Mouse (Mus musculus): ENCODE data around the gene Nmrk2. TPM values are rescaled to one million over a fixed set of nuclear protein-coding genes. Genes with fewer than 3 reads are reported as not detected.
"Not testable (repeated sequence)": the region's sequence is repeated elsewhere in the genome, so short reads cannot be mapped to it uniquely, and the experiment has no call there.

The Nmrk2 gene
- total and polyA plus RNA-seq, 3 experiments: 6.3 to 8.8 (median 8.7) TPM

- intact Hi-C loops (cut with DNase I): no loop called here
- H3K27me3 ChIP-seq (ENCODE audit: control insufficient read depth, insufficient read depth, low read length): no peaks in the 10 kb centered on the region; the same call in 1 of the 2 replicates
- H3K79me2 ChIP-seq (replicated peaks; ENCODE audit: control insufficient read depth, insufficient read depth, low read length): no peaks in the 10 kb centered on the region
- H3K9ac ChIP-seq (ENCODE audit: low read depth, low read length): no peak overlapping the region
- H3K36me3 ChIP-seq (ENCODE audit: control insufficient read depth, insufficient read depth, low read length): no peaks in the 10 kb centered on the region
- TF ChIP-seq EP300 (IDR thresholded peaks at IDR 0.05; ENCODE audit: insufficient read depth, low read depth, low read length): no peak
- no peak for TF ChIP-seq POLR2A (IDR thresholded peaks at IDR 0.05; ENCODE audit: insufficient read depth, low read depth, low read length)
- no peak for TF ChIP-seq CTCF (IDR thresholded peaks at IDR 0.05)
- no peak overlapping the region for H3K27ac ChIP-seq
- no peak overlapping the region for H3K4me3 ChIP-seq
- no peak for DNase-seq
- 78% methylated on average over 5 of the region's 5 CpGs for WGBS
- no peaks in the 10 kb centered on the region for H3K4me1 ChIP-seq (ENCODE audit: control insufficient read depth, insufficient read depth, low read length)
Observed at GRCm38 (mm10) chr10:81221402-81222015, 19.7 kb upstream of the Nmrk2 start.

DNA sequence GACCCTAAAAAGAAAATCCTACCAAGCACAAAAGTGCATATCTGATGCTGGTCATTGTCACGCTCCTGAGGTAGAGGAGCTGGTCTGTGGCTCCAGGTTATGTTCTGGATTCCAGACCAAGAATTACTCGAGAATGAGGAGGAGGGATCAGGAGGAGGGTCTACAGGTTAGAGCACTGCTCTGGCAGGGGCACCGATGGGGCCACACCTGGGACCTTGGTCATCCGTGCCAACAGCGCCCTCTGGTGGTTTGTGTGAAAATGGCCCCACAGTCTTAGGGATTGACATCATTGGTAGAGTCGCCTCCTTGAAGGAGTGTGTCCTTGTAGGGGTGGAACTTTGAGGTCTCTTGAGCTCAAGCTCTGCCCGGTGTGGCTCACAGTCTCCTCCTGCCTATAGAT lies 16.1 kb upstream of the Nmrk2 start:
- WGBS: 24% methylated on average over 7 of the region's 7 CpGs

DNA sequence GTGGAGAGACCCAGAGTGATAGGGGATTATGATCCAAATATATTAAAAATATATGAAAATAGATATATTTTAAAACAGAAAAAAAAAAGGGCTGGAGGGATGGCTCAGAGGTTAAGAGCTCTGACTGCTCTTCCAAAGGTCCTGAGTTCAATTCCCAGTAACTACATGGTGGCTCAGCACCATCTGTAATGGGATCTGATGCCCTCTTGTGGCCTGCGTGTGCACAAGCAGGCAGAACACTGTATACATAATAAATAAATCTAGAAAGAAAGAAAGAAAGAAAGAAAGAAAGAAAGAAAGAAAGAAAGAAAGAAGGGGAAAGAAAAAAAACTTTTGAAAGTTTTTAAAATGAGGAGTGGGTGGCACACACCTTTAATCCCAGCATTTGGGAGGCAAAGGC lies 15.4 kb upstream of the Nmrk2 start:
- 17% methylated on average over 1 of the region's 1 CpGs for WGBS
- H3K27ac ChIP-seq; H3K36me3 ChIP-seq (ENCODE audit: control insufficient read depth, insufficient read depth, low read length); H3K27me3 ChIP-seq (ENCODE audit: control insufficient read depth, insufficient read depth, low read length); H3K4me3 ChIP-seq; H3K9ac ChIP-seq (ENCODE audit: low read depth, low read length); H3K79me2 ChIP-seq (replicated peaks; ENCODE audit: control insufficient read depth, insufficient read depth, low read length); DNase-seq; H3K4me1 ChIP-seq (ENCODE audit: control insufficient read depth, insufficient read depth, low read length); intact Hi-C loops (cut with DNase I): not testable (repeated sequence)
- peak; percentile 79 for TF ChIP-seq CTCF (IDR thresholded peaks at IDR 0.05)

More for the DNA sequence above, 16.1 kb upstream of the Nmrk2 start:
- Histone ChIP-seq H3K9ac (ENCODE audit: low read depth, low read length) (no peak overlapping the region), H3K4me3 (no peak overlapping the region), H3K36me3 (ENCODE audit: control insufficient read depth, insufficient read depth, low read length) (no peaks in the 10 kb centered on the region), H3K27me3 (ENCODE audit: control insufficient read depth, insufficient read depth, low read length) (no peaks in the 10 kb centered on the region; the same call in 1 of the 2 replicates), H3K27ac (no peak overlapping the region), H3K79me2 (replicated peaks; ENCODE audit: control insufficient read depth, insufficient read depth, low read length) (no peaks in the 10 kb centered on the region), H3K4me1 (ENCODE audit: control insufficient read depth, insufficient read depth, low read length) (no peaks in the 10 kb centered on the region)
- peak; percentile 64 to 78 for DNase-seq
- intact Hi-C loops (cut with DNase I): loop anchor here (1.0 kb wide), 1 partner anchor 20 kb away; no protein-coding TSS in a partner anchor
- TF ChIP-seq POLR2A (IDR thresholded peaks at IDR 0.05; ENCODE audit: insufficient read depth, low read depth, low read length): no peak
- TF ChIP-seq CTCF (IDR thresholded peaks at IDR 0.05): peak; percentile 92
- TF ChIP-seq EP300 (IDR thresholded peaks at IDR 0.05; ENCODE audit: insufficient read depth, low read depth, low read length): 0 out of 2 replicates have a peak, but pooled peaks have one; percentile 16

DNA sequence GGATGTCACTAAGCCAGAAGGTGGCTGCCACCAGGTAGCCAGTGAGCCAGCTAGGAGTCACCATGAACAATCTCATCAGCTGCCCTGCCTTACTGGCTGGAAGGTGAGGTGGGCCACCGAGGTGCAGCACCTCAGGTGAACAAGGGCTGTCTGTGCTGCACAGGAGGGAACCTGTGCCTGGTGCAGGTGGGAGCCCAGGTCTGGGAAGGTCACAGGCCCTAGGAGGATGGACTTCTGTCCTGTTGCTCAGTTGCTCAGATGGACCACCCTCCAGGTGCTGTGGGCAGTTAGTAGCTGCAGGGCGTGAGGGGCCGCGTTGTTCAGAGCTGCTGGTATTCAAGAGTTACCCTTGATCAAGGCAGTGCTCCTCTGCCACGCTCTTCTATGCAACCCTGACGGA lies 15.0 kb upstream of the Nmrk2 start:
- Histone ChIP-seq H3K79me2 (replicated peaks; ENCODE audit: control insufficient read depth, insufficient read depth, low read length) (no peaks in the 10 kb centered on the region), H3K4me1 (ENCODE audit: control insufficient read depth, insufficient read depth, low read length) (no peaks in the 10 kb centered on the region), H3K4me3 (no peak overlapping the region), H3K9ac (ENCODE audit: low read depth, low read length) (no peak overlapping the region), H3K27me3 (ENCODE audit: control insufficient read depth, insufficient read depth, low read length) (no peaks in the 10 kb centered on the region; the same call in 1 of the 2 replicates), H3K36me3 (ENCODE audit: control insufficient read depth, insufficient read depth, low read length) (no peaks in the 10 kb centered on the region), H3K27ac (no peak overlapping the region)
- no peak for DNase-seq
- intact Hi-C loops (cut with DNase I): no loop called here
- 84% methylated on average over 6 of the region's 6 CpGs for WGBS
- TF ChIP-seq POLR2A (IDR thresholded peaks at IDR 0.05; ENCODE audit: insufficient read depth, low read depth, low read length) (no peak), EP300 (IDR thresholded peaks at IDR 0.05; ENCODE audit: insufficient read depth, low read depth, low read length) (no peak), CTCF (IDR thresholded peaks at IDR 0.05) (no peak)

- Histone ChIP-seq H3K4me3 (no peak overlapping the region), H3K79me2 (replicated peaks; ENCODE audit: control insufficient read depth, insufficient read depth, low read length) (no peaks in the 10 kb centered on the region), H3K27me3 (ENCODE audit: control insufficient read depth, insufficient read depth, low read length) (no peaks in the 10 kb centered on the region; the same call in 1 of the 2 replicates), H3K27ac (no peak overlapping the region), H3K9ac (ENCODE audit: low read depth, low read length) (no peak overlapping the region), H3K4me1 (ENCODE audit: control insufficient read depth, insufficient read depth, low read length) (no peaks in the 10 kb centered on the region), H3K36me3 (ENCODE audit: control insufficient read depth, insufficient read depth, low read length) (no peaks in the 10 kb centered on the region)
- TF ChIP-seq POLR2A (IDR thresholded peaks at IDR 0.05; ENCODE audit: insufficient read depth, low read depth, low read length): no peak
- TF ChIP-seq CTCF (IDR thresholded peaks at IDR 0.05): no peak
- no peak for TF ChIP-seq EP300 (IDR thresholded peaks at IDR 0.05; ENCODE audit: insufficient read depth, low read depth, low read length)
- WGBS: 88% methylated on average over 6 of the region's 6 CpGs
- no peak for DNase-seq
- intact Hi-C loops (cut with DNase I): no loop called here
Observed at GRCm38 (mm10) chr10:81216260-81216659, 14.4 kb upstream of the Nmrk2 start.

GRCm38 (mm10) chr10:81210154-81210553 lies 8.3 kb upstream of the Nmrk2 start:
- WGBS: 98% methylated on average over 5 of the region's 5 CpGs
- Histone ChIP-seq H3K27me3 (ENCODE audit: control insufficient read depth, insufficient read depth, low read length) (no peaks in the 10 kb centered on the region), H3K27ac (no peak overlapping the region), H3K4me3 (no peak overlapping the region), H3K36me3 (ENCODE audit: control insufficient read depth, insufficient read depth, low read length) (no peaks in the 10 kb centered on the region), H3K79me2 (replicated peaks; ENCODE audit: control insufficient read depth, insufficient read depth, low read length) (no peaks in the 10 kb centered on the region), H3K4me1 (ENCODE audit: control insufficient read depth, insufficient read depth, low read length) (no peaks in the 10 kb centered on the region), H3K9ac (ENCODE audit: low read depth, low read length) (no peak overlapping the region)
- no peak for TF ChIP-seq EP300 (IDR thresholded peaks at IDR 0.05; ENCODE audit: insufficient read depth, low read depth, low read length)
- peak; percentile 57 for TF ChIP-seq CTCF (IDR thresholded peaks at IDR 0.05)
- TF ChIP-seq POLR2A (IDR thresholded peaks at IDR 0.05; ENCODE audit: insufficient read depth, low read depth, low read length): peak; percentile 20; the same call in 1 of the 2 replicates
- DNase-seq: no peak
- intact Hi-C loops (cut with DNase I): no loop called here

Measured in heart, adult 2 months (tissue).